Mouse (Mus musculus) MEL (cell line): ENCODE data around the gene Plcb1. TPM values are rescaled to one million over a fixed set of nuclear protein-coding genes. Genes with fewer than 3 reads are reported as not detected.

ENCODE experiments used
- DNase-seq: peaks from one replicate; pipeline ENCODE4 v3.0.0; 2011; ENCODE audit warnings: low read depth, low spot score
- H3K27ac ChIP-seq: 2 replicates; pipeline ENCODE4 v1.5.1; 2012; ENCODE audit warnings: low read depth, mild to moderate bottlenecking, control low read depth, low read length, moderate library complexity; ENCODE audit not compliant: control insufficient read depth
- H3K27me3 ChIP-seq, 2 experiments: fragments of 150-350 bp in 1 of 2; sonication (generic) in 1 of 2; 2 replicates each; pipeline ENCODE4 v1.6.1; 2012; ENCODE audit warnings: low read length in 2 of 2, mild to moderate bottlenecking in 2 of 2, improper control_type of control experiment in 1 of 2, moderate library complexity in 1 of 2; ENCODE audit not compliant: insufficient read depth in 2 of 2, control insufficient read depth in 1 of 2
- H3K36me3 ChIP-seq, 2 experiments: 2 replicates each; pipeline ENCODE4 v1.6.1; 2012 to 2014; ENCODE audit warnings: low read length in 2 of 2, improper control_type of control experiment in 1 of 2, inconsistent platforms in 1 of 2, mild to moderate bottlenecking in 1 of 2; ENCODE audit not compliant: insufficient read depth in 2 of 2, control insufficient read depth in 1 of 2
- H3K4me1 ChIP-seq, 2 experiments: fragments of 150-350 bp in 1 of 2; sonication (generic) in 1 of 2; 2 replicates each; pipeline ENCODE4 v1.6.1; 2012; ENCODE audit warnings: low read length in 2 of 2, improper control_type of control experiment in 1 of 2, mild to moderate bottlenecking in 1 of 2; ENCODE audit not compliant: insufficient read depth in 2 of 2, control insufficient read depth in 1 of 2
- H3K4me3 ChIP-seq, 2 experiments: fragments of 150-350 bp in 1 of 2; sonication (generic) in 1 of 2; 2 replicates each; pipeline ENCODE4 v1.5.1; 2012; ENCODE audit warnings: low read depth in 2 of 2, low read length in 2 of 2, mild to moderate bottlenecking in 2 of 2, moderate library complexity in 2 of 2, control low read depth in 1 of 2, improper control_type of control experiment in 1 of 2; ENCODE audit not compliant: control insufficient read depth in 1 of 2, insufficient read depth in 1 of 2
- H3K79me2 ChIP-seq: 2 replicates; pipeline ENCODE4 v1.6.1; 2012; ENCODE audit warnings: mild to moderate bottlenecking, low read length, moderate library complexity; ENCODE audit not compliant: control insufficient read depth, poor library complexity, insufficient read depth
- H3K9ac ChIP-seq: 2 replicates; pipeline ENCODE4 v1.6.1; 2012; ENCODE audit warnings: low read depth, mild to moderate bottlenecking, control low read depth, low read length, moderate library complexity; ENCODE audit not compliant: control insufficient read depth, poor library complexity, severe bottlenecking
- H3K9me3 ChIP-seq: fragments of 150-350 bp; sonication (generic); replicated peaks from 2 replicates; pipeline ENCODE4 v1.6.1; 2012; ENCODE audit warnings: mild to moderate bottlenecking, low read length, improper control_type of control experiment, moderate library complexity; ENCODE audit not compliant: insufficient read depth
- CHD1 ChIP-seq: IDR thresholded peaks from 2 replicates; pipeline ENCODE4 v1.6.1; 2012; ENCODE audit warnings: low read depth, mild to moderate bottlenecking, inconsistent platforms, low read length, improper control_type of control experiment
- ETS1 ChIP-seq: IDR thresholded peaks from 2 replicates; pipeline ENCODE4 v1.6.1; 2012; ENCODE audit warnings: low read depth, mild to moderate bottlenecking, inconsistent platforms, low read length, improper control_type of control experiment, moderate library complexity
- HCFC1 ChIP-seq: IDR thresholded peaks from 2 replicates; pipeline ENCODE4 v1.6.1; 2012; ENCODE audit warnings: low read depth, mild to moderate bottlenecking, inconsistent platforms, low read length, improper control_type of control experiment, moderate library complexity
- JUND ChIP-seq: IDR thresholded peaks from 2 replicates; pipeline ENCODE4 v1.6.1; 2011; ENCODE audit warnings: low read depth, mild to moderate bottlenecking, improper control_type of control experiment, low read length
- MAFK ChIP-seq: IDR thresholded peaks from 2 replicates; pipeline ENCODE4 v1.6.1; 2011; ENCODE audit warnings: low read depth, mild to moderate bottlenecking, low read length, improper control_type of control experiment, borderline replicate concordance
- MAZ ChIP-seq: IDR thresholded peaks from 2 replicates; pipeline ENCODE4 v1.6.1; 2012; ENCODE audit warnings: low read depth, mild to moderate bottlenecking, inconsistent platforms, low read length, improper control_type of control experiment
- MEF2A ChIP-seq: IDR thresholded peaks from 2 replicates; pipeline ENCODE4 v1.6.1; 2014; ENCODE audit warnings: low read depth, mild to moderate bottlenecking, inconsistent platforms, low read length, improper control_type of control experiment; ENCODE audit not compliant: poor library complexity, insufficient replicate concordance, severe bottlenecking; ENCODE audit errors: extremely low read depth
- MXI1 ChIP-seq: IDR thresholded peaks from 2 replicates; pipeline ENCODE4 v1.6.1; 2011; ENCODE audit warnings: mild to moderate bottlenecking, low read depth, low read length, improper control_type of control experiment
- MYC ChIP-seq: IDR thresholded peaks from 2 replicates; pipeline ENCODE4 v1.6.1; 2011; ENCODE audit warnings: low read depth, mild to moderate bottlenecking, low read length, improper control_type of control experiment, moderate library complexity
- NRF1 ChIP-seq: IDR thresholded peaks from 2 replicates; pipeline ENCODE4 v1.6.1; 2014; ENCODE audit warnings: low read depth, mild to moderate bottlenecking, inconsistent platforms, low read length, improper control_type of control experiment, moderate library complexity; ENCODE audit not compliant: poor library complexity, insufficient read depth, severe bottlenecking
- POLR2A ChIP-seq, 2 experiments: IDR thresholded peaks; 2 replicates each; pipeline ENCODE4 v1.6.1; 2011 to 2012; ENCODE audit warnings: low read length in 2 of 2, mild to moderate bottlenecking in 2 of 2, control low read depth in 1 of 2, improper control_type of control experiment in 1 of 2, low read depth in 1 of 2, moderate library complexity in 1 of 2; ENCODE audit not compliant: control insufficient read depth in 1 of 2, insufficient read depth in 1 of 2, poor library complexity in 1 of 2
- POLR2AphosphoS2 ChIP-seq: IDR thresholded peaks from 2 replicates; pipeline ENCODE4 v1.6.1; 2011; ENCODE audit warnings: low read length, improper control_type of control experiment
- POLR2AphosphoS5 ChIP-seq: IDR thresholded peaks from 2 replicates; pipeline ENCODE4 v1.6.1; 2012; ENCODE audit warnings: low read depth, borderline replicate concordance, mild to moderate bottlenecking, inconsistent platforms, low read length, moderate library complexity, mixed read lengths
- RAD21 ChIP-seq: IDR thresholded peaks from 2 replicates; pipeline ENCODE4 v1.6.1; 2011; ENCODE audit warnings: mild to moderate bottlenecking, low read depth, low read length, improper control_type of control experiment
- RCOR1 ChIP-seq: IDR thresholded peaks from 2 replicates; pipeline ENCODE4 v1.6.1; 2012; ENCODE audit warnings: low read depth, mild to moderate bottlenecking, inconsistent platforms, low read length, improper control_type of control experiment
- TAL1 ChIP-seq: IDR thresholded peaks from 2 replicates; pipeline ENCODE4 v1.6.1; 2012; ENCODE audit warnings: mild to moderate bottlenecking, inconsistent platforms, low read length, moderate library complexity, mixed read lengths
- TBP ChIP-seq: IDR thresholded peaks from 2 replicates; pipeline ENCODE4 v1.8.0; 2011; ENCODE audit warnings: low read depth, low read length, improper control_type of control experiment
- UBTF ChIP-seq: IDR thresholded peaks from 2 replicates; pipeline ENCODE4 v1.6.1; 2012; ENCODE audit warnings: low read depth, mild to moderate bottlenecking, inconsistent platforms, low read length, improper control_type of control experiment, moderate library complexity, borderline replicate concordance; ENCODE audit not compliant: insufficient read depth
- ZC3H11A ChIP-seq: IDR thresholded peaks from 2 replicates; pipeline ENCODE4 v1.6.1; 2012; ENCODE audit warnings: low read depth, mild to moderate bottlenecking, inconsistent platforms, low read length, improper control_type of control experiment
- ZKSCAN1 ChIP-seq: IDR thresholded peaks from 2 replicates; pipeline ENCODE4 v1.6.1; 2012; ENCODE audit warnings: low read depth, mild to moderate bottlenecking, inconsistent platforms, low read length, improper control_type of control experiment, moderate library complexity
- ZNF384 ChIP-seq: IDR thresholded peaks from 2 replicates; pipeline ENCODE4 v1.6.1; 2012; ENCODE audit warnings: low read depth, mild to moderate bottlenecking, inconsistent platforms, low read length, improper control_type of control experiment
- polyA plus RNA-seq, 2 experiments: library from polyadenylated mRNA; stranded (reverse) in 1 of 2; unstranded in 1 of 2; fragments of >175 nt in 1 of 2; fragments of >200 nt in 1 of 2; gene quantifications; 2 replicates each; pipeline versions ENCODE4 v1.2.1 to v1.2.4; 2012; ENCODE audit warnings: low replicate concordance in 2 of 2, low read depth in 1 of 2; ENCODE audit not compliant: insufficient read length in 2 of 2, insufficient read depth in 1 of 2, missing spikeins in 1 of 2
- total RNA-seq: library from RNA; depleted of rRNA; stranded (reverse); fragments of 300-350 nt; gene quantifications from 2 replicates; pipeline ENCODE4 v1.2.3, GENCODE M21; 2012

Plcb1 gene
- total and polyA plus RNA-seq, 3 experiments, result not detected

DNA sequence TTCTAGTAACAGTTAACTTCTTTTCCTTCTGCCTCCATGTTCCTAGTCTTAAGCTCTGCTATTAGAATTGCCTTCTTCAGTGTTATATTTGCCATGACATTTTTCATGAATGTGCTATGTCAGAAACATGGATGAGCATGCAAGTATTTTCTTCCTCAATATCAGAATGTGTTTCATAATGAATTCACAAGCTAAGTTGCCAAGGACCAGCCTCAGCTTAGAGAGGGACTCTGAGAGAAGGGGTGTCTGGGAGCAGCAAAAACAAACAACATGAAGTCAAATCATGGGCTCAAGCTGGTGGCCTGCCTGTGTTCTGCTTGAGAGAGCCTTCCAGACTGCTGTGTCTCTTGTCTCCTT is 718.1 kb downstream of the Plcb1 start:
- Histone ChIP-seq H3K79me2 (no peaks in the 10 kb centered on the region), H3K4me3 (no peak overlapping the region), H3K9ac (no peak overlapping the region), H3K27me3 (no peaks in the 10 kb centered on the region), H3K27ac (no peak overlapping the region), H3K4me1 (no peaks in the 10 kb centered on the region), H3K9me3 (no peaks in the 10 kb centered on the region), H3K36me3 (no peaks in the 10 kb centered on the region)
- no peak for TF ChIP-seq MAFK
- no peak for TF ChIP-seq POLR2A (IDR thresholded peaks at IDR 0.05; ENCODE audit: control insufficient read depth in 1 of 2, insufficient read depth in 1 of 2, low read depth in 1 of 2, low read length in 2 of 2, poor library complexity in 1 of 2)
- TF ChIP-seq JUND, result no peak
- TF ChIP-seq NRF1, result no peak
- TF ChIP-seq MYC, result no peak
- TF ChIP-seq CHD1, result no peak
- TF ChIP-seq ETS1, result no peak
- TF ChIP-seq TBP, result no peak
- TF ChIP-seq ZC3H11A, result no peak
- no peak for TF ChIP-seq MEF2A
- TF ChIP-seq TAL1, result no peak
- TF ChIP-seq POLR2AphosphoS5, result no peak
- TF ChIP-seq MXI1, result no peak
- TF ChIP-seq POLR2AphosphoS2, result no peak
- TF ChIP-seq MAZ, result no peak
- no peak for TF ChIP-seq ZNF384
- no peak for DNase-seq

- H3K4me3 ChIP-seq, result no peak overlapping the region
- TF ChIP-seq RAD21 (no peak), HCFC1 (no peak), ZC3H11A (no peak), RCOR1 (no peak), POLR2A (IDR thresholded peaks at IDR 0.05; ENCODE audit: control insufficient read depth in 1 of 2, insufficient read depth in 1 of 2, low read depth in 1 of 2, low read length in 2 of 2, poor library complexity in 1 of 2) (no peak), ZKSCAN1 (no peak), UBTF (no peak)
- no peak overlapping the region for H3K27ac ChIP-seq
- H3K9ac ChIP-seq, result no peak overlapping the region
- no peaks in the 10 kb centered on the region for H3K4me1 ChIP-seq
- H3K79me2 ChIP-seq, result no peaks in the 10 kb centered on the region
- no peaks in the 10 kb centered on the region for H3K36me3 ChIP-seq
- no peaks in the 10 kb centered on the region for H3K27me3 ChIP-seq
- DNase-seq, result no peak
- H3K9me3 ChIP-seq, result no peaks in the 10 kb centered on the region
These were observed 721.2 kb downstream of the Plcb1 start for GRCm38 (mm10) chr2:135507111-135507510.
